ENCODE assay signal across 7 mouse cellular contexts in genomic region chr10:41934633-41935475, GRCm38 (mm10).
DNase-seq lines count a peak whose midpoint lies in the region; ATAC-seq and TF ChIP-seq lines count a peak whose summit lies in the region.

No protein-coding gene starts in this region.

- peaks cover 34% of the 10 kb centered on the region for H3K4me1 ChIP-seq in heart, embryonic 11.5 days (ENCODE audit: control insufficient read depth, insufficient read depth, low read length)
- peaks cover 38% of the 10 kb centered on the region for H3K4me1 ChIP-seq in kidney, embryonic 16.5 days (ENCODE audit: insufficient read depth, low read length)
- H3K4me1 ChIP-seq in limb, embryonic 14.5 days (ENCODE audit: control insufficient read depth, insufficient read depth, low read length), result peaks cover 14% of the 10 kb centered on the region

- no peaks in the 10 kb centered on the region for H3K36me3 ChIP-seq in heart, embryonic 11.5 days (ENCODE audit: control insufficient read depth, insufficient read depth, low read length)
- no peaks in the 10 kb centered on the region for H3K36me3 ChIP-seq in kidney, embryonic 16.5 days (ENCODE audit: insufficient read depth, low read length)
- H3K36me3 ChIP-seq in limb, embryonic 14.5 days (ENCODE audit: control insufficient read depth, insufficient read depth, low read length), result no peaks in the 10 kb centered on the region
- H3K36me3 ChIP-seq in myocyte (ENCODE audit: control insufficient read depth, insufficient read depth), result no peaks in the 10 kb centered on the region

- H3K4me3 ChIP-seq in heart, embryonic 11.5 days (ENCODE audit: low read depth, low read length), result peak overlapping the region; percentile 33
- H3K4me3 ChIP-seq in kidney, embryonic 16.5 days (ENCODE audit: low read length), result peak overlapping the region; percentile 1
- no peak overlapping the region for H3K4me3 ChIP-seq in limb, embryonic 14.5 days (replicated peaks; ENCODE audit: low read length)
- H3K4me3 ChIP-seq in myocyte, result no peak overlapping the region

- TF ChIP-seq POLR2A in brain, embryonic 14.5 days (IDR thresholded peaks at IDR 0.05; ENCODE audit: borderline replicate concordance, extremely low read depth, insufficient read depth, insufficient read length, poor library complexity, severe bottlenecking), result no peak
- TF ChIP-seq POLR2A in limb, embryonic 14.5 days (IDR thresholded peaks at IDR 0.05; ENCODE audit: borderline replicate concordance, extremely low read depth, insufficient read depth, insufficient read length), result no peak
- no peak for TF ChIP-seq POLR2A in myocyte (IDR thresholded peaks at IDR 0.05; ENCODE audit: insufficient read length, low read depth)

- peak overlapping the region; percentile 62 for H3K4me2 ChIP-seq in heart, embryonic 11.5 days
- peak overlapping the region; percentile 46 for H3K4me2 ChIP-seq in kidney, embryonic 16.5 days (replicated peaks; ENCODE audit: low read depth, low read length)
- H3K4me2 ChIP-seq in limb, embryonic 14.5 days (replicated peaks; ENCODE audit: low read depth, low read length, severe bottlenecking), result peak overlapping the region; percentile 36
- H3K4me2 ChIP-seq in myocyte (ENCODE audit: low read depth), result peak overlapping the region; percentile 87

- peak overlapping the region; percentile 50; the same call in 1 of the 2 replicates for H3K9ac ChIP-seq in heart, embryonic 11.5 days (ENCODE audit: low read depth, low read length)
- H3K9ac ChIP-seq in kidney, embryonic 16.5 days (replicated peaks; ENCODE audit: low read length), result peak overlapping the region; percentile 24
- H3K9ac ChIP-seq in limb, embryonic 14.5 days (ENCODE audit: low read depth, low read length, severe bottlenecking), result no peak overlapping the region

- H3K9me3 ChIP-seq in heart, embryonic 11.5 days (replicated peaks; ENCODE audit: control insufficient read depth, low read length), result no peaks in the 10 kb centered on the region
- H3K9me3 ChIP-seq in kidney, embryonic 16.5 days (ENCODE audit: low read length), result no peaks in the 10 kb centered on the region
- H3K9me3 ChIP-seq in limb, embryonic 14.5 days (ENCODE audit: control insufficient read depth, low read length), result no peaks in the 10 kb centered on the region

- H3K79me2 ChIP-seq in myocyte (ENCODE audit: control insufficient read depth, insufficient read depth), result no peaks in the 10 kb centered on the region

- H3K27me3 ChIP-seq in heart, embryonic 11.5 days (ENCODE audit: control insufficient read depth, insufficient read depth, low read length), result no peaks in the 10 kb centered on the region
- H3K27me3 ChIP-seq in kidney, embryonic 16.5 days (ENCODE audit: insufficient read depth, low read length), result no peaks in the 10 kb centered on the region
- H3K27me3 ChIP-seq in limb, embryonic 14.5 days (ENCODE audit: control insufficient read depth, insufficient read depth, low read length), result no peaks in the 10 kb centered on the region
- H3K27me3 ChIP-seq in myocyte (ENCODE audit: control insufficient read depth, insufficient read depth, insufficient read length), result peaks cover 5% of the 10 kb centered on the region

- 5% methylated on average over 21 of the region's 21 CpGs for WGBS in heart, embryonic 11.5 days (ENCODE audit: insufficient replicate concordance)
- 4% methylated on average over 21 of the region's 21 CpGs for WGBS in kidney, embryonic 16.5 days
- WGBS in limb, embryonic 14.5 days, result 30% methylated on average over 21 of the region's 21 CpGs

- peak; percentile 98 for DNase-seq in brain, embryonic 14.5 days (ENCODE audit: low read depth)
- peak; percentile 94 for DNase-seq in fibroblast of lung, adult 2 months (ENCODE audit: low read depth)
- peak; percentile 61 for DNase-seq in limb, embryonic 14.5 days (ENCODE audit: low spot score)
- peak; percentile 83 for DNase-seq in testis, postnatal 14 days (ENCODE audit: low spot score)

- H3K27ac ChIP-seq in heart, embryonic 11.5 days (ENCODE audit: low read depth, low read length), result peak overlapping the region; percentile 93
- peak overlapping the region; percentile 87 for H3K27ac ChIP-seq in kidney, embryonic 16.5 days (ENCODE audit: low read length)
- H3K27ac ChIP-seq in limb, embryonic 14.5 days (replicated peaks; ENCODE audit: low read depth, low read length), result peak overlapping the region; percentile 21; the same call in 1 of the 2 replicates

- peak; percentile 85 for ATAC-seq in heart, embryonic 11.5 days (replicated peaks; ENCODE audit: insufficient number of reproducible peaks, low FRiP score, low TSS enrichment)
- ATAC-seq in kidney, embryonic 16.5 days (ENCODE audit: low FRiP score, low TSS enrichment), result peak; percentile 87
- peak; percentile 62; the same call in 1 of the 2 replicates for ATAC-seq in limb, embryonic 14.5 days (ENCODE audit: low FRiP score, low read depth)

- no peak overlapping the region for H3ac ChIP-seq in myocyte (ENCODE audit: control insufficient read depth, insufficient read length)

- no peak for TF ChIP-seq CTCF in brain, embryonic 14.5 days (IDR thresholded peaks at IDR 0.05; ENCODE audit: borderline replicate concordance, extremely low read depth, insufficient read depth, insufficient read length)

TF ChIP-seq in myocyte, 11 proteins besides CTCF, POLR2A, EP300 and RAD21:
- no peak for TF ChIP-seq SRF (IDR thresholded peaks at IDR 0.05; ENCODE audit: control insufficient read depth, insufficient read length, low read depth)
- peak in 2 of 3 experiments; percentile 11 to 47 for TF ChIP-seq MYOD1 (IDR thresholded peaks at IDR 0.05; ENCODE audit: control insufficient read depth in 1 of 3, insufficient read length in 2 of 3, low read depth in 2 of 3)
- no peak for TF ChIP-seq TCF3 (IDR thresholded peaks at IDR 0.05; ENCODE audit: insufficient read length, low read depth)
- no peak for TF ChIP-seq TCF12 (IDR thresholded peaks at IDR 0.05; ENCODE audit: insufficient read depth, poor library complexity, severe bottlenecking)
- no peak for TF ChIP-seq E2F4 (IDR thresholded peaks at IDR 0.05; ENCODE audit: insufficient read depth)
- no peak for TF ChIP-seq MAX (IDR thresholded peaks at IDR 0.05; ENCODE audit: low read depth)
- no peak for TF ChIP-seq CEBPB (IDR thresholded peaks at IDR 0.05; ENCODE audit: insufficient read depth, poor library complexity, severe bottlenecking)
- peak; percentile 69 for TF ChIP-seq REST (IDR thresholded peaks at IDR 0.05; ENCODE audit: insufficient read depth, insufficient read length)
- peak in 1 of 3 experiments; percentile 72 for TF ChIP-seq MYOG (IDR thresholded peaks at IDR 0.05; ENCODE audit: control insufficient read depth in 1 of 3, insufficient read depth in 1 of 3, insufficient read length in 2 of 3, low read depth in 2 of 3)
- TF ChIP-seq POLR2AphosphoS2 (IDR thresholded peaks at IDR 0.05; ENCODE audit: insufficient read length, low read depth), result no peak
- TF ChIP-seq USF1 (IDR thresholded peaks at IDR 0.05; ENCODE audit: low read depth), result no peak

Comparison
In these comparisons a context has a peak if more than half of its experiments do, and no peak if none do; other contexts are left out.
1. H3K27ac ChIP-seq: peak in every context shown above with its lines; median percentile 93 in heart, embryonic 11.5 days; 87 in kidney, embryonic 16.5 days; 21 in limb, embryonic 14.5 days.
2. H3K4me2 ChIP-seq: peak in every context shown above with its lines; median percentile 87 in myocyte; 62 in heart, embryonic 11.5 days; 46 in kidney, embryonic 16.5 days; 36 in limb, embryonic 14.5 days.
3. H3K4me3 ChIP-seq: peak in heart, embryonic 11.5 days (single experiment) and kidney, embryonic 16.5 days (single experiment); none in limb, embryonic 14.5 days (single experiment) and myocyte (single experiment).
4. Peak in every context shown above with its lines, with median percentiles within 50 percentile points of each other: DNase-seq and ATAC-seq.